Mouse (Mus musculus) spleen, adult 2 months (tissue): ENCODE results near the gene Chn2. TPM values are rescaled to one million over a fixed set of nuclear protein-coding genes. Genes with fewer than 3 reads are reported as not detected.

Experiments
- DNase-seq, 2 experiments: peaks; one replicate each; pipeline versions ENCODE4 v3.0.0 to v3.0.0-alpha.2; 2012 to 2021; ENCODE audit warnings: low spot score in 2 of 2, low read depth in 1 of 2
- H3K27ac ChIP-seq: fragments of 200-500 bp; 2 replicates; pipeline ENCODE4 v1.5.1; 2012; ENCODE audit warnings: low read length, inconsistent platforms; ENCODE audit not compliant: insufficient read depth
- H3K27me3 ChIP-seq: fragments of 200-500 bp; 2 replicates; pipeline ENCODE4 v1.6.1; 2012; ENCODE audit warnings: mild to moderate bottlenecking, moderate library complexity, low read length, inconsistent platforms; ENCODE audit not compliant: control insufficient read depth, insufficient read depth
- H3K36me3 ChIP-seq: fragments of 200-500 bp; 2 replicates; pipeline ENCODE4 v1.6.1; 2012; ENCODE audit warnings: mild to moderate bottlenecking, low read length, inconsistent platforms; ENCODE audit not compliant: control insufficient read depth, insufficient read depth
- H3K4me1 ChIP-seq: fragments of 200-500 bp; 2 replicates; pipeline ENCODE4 v1.6.1; 2011; ENCODE audit warnings: inconsistent platforms; ENCODE audit not compliant: control insufficient read depth, insufficient read depth, insufficient read length
- H3K4me3 ChIP-seq: fragments of 200-500 bp; 2 replicates; pipeline ENCODE4 v1.5.1; 2011; ENCODE audit warnings: mild to moderate bottlenecking, inconsistent platforms; ENCODE audit not compliant: insufficient read depth, insufficient read length; ENCODE audit errors: extremely low read depth
- CTCF ChIP-seq: fragments of 200-500 bp; IDR thresholded peaks from 2 replicates; pipeline ENCODE4 v1.5.1; 2011; ENCODE audit warnings: mild to moderate bottlenecking, inconsistent platforms; ENCODE audit not compliant: insufficient read depth, insufficient read length, insufficient replicate concordance; ENCODE audit errors: extremely low read depth
- POLR2A ChIP-seq: fragments of 200-500 bp; IDR thresholded peaks from 2 replicates; pipeline ENCODE4 v1.6.1; 2011; ENCODE audit warnings: low read depth, low read length, inconsistent platforms
- WGBS: fragments of 180-500 bp; shearing (Covaris S2); methylation state at CpG from one replicate; pipeline ENCODE4 v1.1.7; 2018; 5-methylcytosine and 5-hydroxymethylcytosine counted together
- polyA plus RNA-seq: library from polyadenylated mRNA; depleted of rRNA; stranded (reverse); fragments of >200 nt; gene quantifications from 2 replicates; pipeline ENCODE4 v1.2.3, GENCODE M21; 2012

The Chn2 gene
- polyA plus RNA-seq, 1 experiment = 8.4 TPM

- Histone ChIP-seq H3K4me1 (peaks cover 19% of the 10 kb centered on the region; the same call in 1 of the 2 replicates), H3K4me3 (no peak overlapping the region), H3K36me3 (no peaks in the 10 kb centered on the region), H3K27ac (peak overlapping the region; percentile 68), H3K27me3 (no peaks in the 10 kb centered on the region)
- DNase-seq = peak; percentile 23 to 41
- TF ChIP-seq CTCF (no peak), POLR2A (no peak)
- WGBS = 21% methylated on average over 2 of the region's 2 CpGs
Observed at GRCm38 (mm10) chr6:54082576-54082975, 43.2 kb downstream of the Chn2 start.

- no peak for TF ChIP-seq POLR2A
- TF ChIP-seq CTCF = no peak
- no peak for DNase-seq
- no peak overlapping the region for H3K4me3 ChIP-seq
- peaks cover 14% of the 10 kb centered on the region; the same call in 1 of the 2 replicates for H3K4me1 ChIP-seq
- whole genome bisulfite sequencing = 91% methylated on average over 6 of the region's 6 CpGs
- H3K27me3 ChIP-seq = no peaks in the 10 kb centered on the region
- no peak overlapping the region for H3K27ac ChIP-seq
- no peaks in the 10 kb centered on the region for H3K36me3 ChIP-seq
Observed at GRCm38 (mm10) chr6:54084046-54084445, 44.7 kb downstream of the Chn2 start.

GRCm38 (mm10) chr6:54085009-54085408 lies 45.7 kb downstream of the Chn2 start:
- TF ChIP-seq POLR2A = no peak
- no peak for DNase-seq
- no peaks in the 10 kb centered on the region for H3K36me3 ChIP-seq
- H3K4me3 ChIP-seq = no peak overlapping the region
- 89% methylated on average over 9 of the region's 9 CpGs for WGBS
- H3K4me1 ChIP-seq = peaks cover 14% of the 10 kb centered on the region; the same call in 1 of the 2 replicates
- H3K27me3 ChIP-seq = no peaks in the 10 kb centered on the region
- H3K27ac ChIP-seq = no peak overlapping the region

- TF ChIP-seq CTCF (no peak), POLR2A (no peak)
- Histone ChIP-seq H3K27ac (no peak overlapping the region), H3K36me3 (no peaks in the 10 kb centered on the region), H3K27me3 (no peaks in the 10 kb centered on the region), H3K4me1 (no peaks in the 10 kb centered on the region), H3K4me3 (no peak overlapping the region)
- DNase-seq = no peak
- WGBS = 42% methylated on average over 4 of the region's 4 CpGs
Observed at GRCm38 (mm10) chr6:54088168-54088567, 48.8 kb downstream of the Chn2 start.

GRCm38 (mm10) chr6:54090822-54091221 lies 51.5 kb downstream of the Chn2 start:
- no peak for DNase-seq
- WGBS = 61% methylated on average over 3 of the region's 3 CpGs
- H3K4me1 ChIP-seq = no peaks in the 10 kb centered on the region

GRCm38 (mm10) chr6:54092920-54093319 lies 53.6 kb downstream of the Chn2 start:
- Histone ChIP-seq H3K4me3 (no peak overlapping the region), H3K4me1 (no peaks in the 10 kb centered on the region), H3K36me3 (no peaks in the 10 kb centered on the region), H3K27me3 (no peaks in the 10 kb centered on the region), H3K27ac (no peak overlapping the region)
- TF ChIP-seq CTCF = no peak
- no peak for TF ChIP-seq POLR2A
- WGBS = 73% methylated on average over 3 of the region's 3 CpGs
- no peak for DNase-seq

More at GRCm38 (mm10) chr6:54090822-54091221, 51.5 kb downstream of the Chn2 start:
- H3K4me3 ChIP-seq = no peak overlapping the region
- H3K36me3 ChIP-seq = no peaks in the 10 kb centered on the region
- TF ChIP-seq POLR2A = no peak
- no peak for TF ChIP-seq CTCF
- H3K27me3 ChIP-seq = no peaks in the 10 kb centered on the region
- H3K27ac ChIP-seq = no peak overlapping the region

- no peaks in the 10 kb centered on the region for H3K27me3 ChIP-seq
- no peak overlapping the region for H3K27ac ChIP-seq
- no peak overlapping the region for H3K4me3 ChIP-seq
- TF ChIP-seq CTCF = no peak
- no peak for TF ChIP-seq POLR2A
- H3K4me1 ChIP-seq = no peaks in the 10 kb centered on the region
- 84% methylated on average over 6 of the region's 6 CpGs for WGBS
- no peaks in the 10 kb centered on the region for H3K36me3 ChIP-seq
- DNase-seq = no peak
Observed at GRCm38 (mm10) chr6:54096147-54096761, 56.9 kb downstream of the Chn2 start.
